Mouse (Mus musculus) lung, adult 2 months (tissue): Measurements from ENCODE around the gene Atg9a.

Experiments
- CTCF ChIP-seq: fragments of 200-500 bp; IDR thresholded peaks from 2 replicates; pipeline ENCODE4 v1.5.1; 2011; ENCODE audit warnings: mild to moderate bottlenecking, low read length, control low read depth; ENCODE audit not compliant: insufficient read depth
- POLR2A ChIP-seq: fragments of 200-500 bp; IDR thresholded peaks from 2 replicates; pipeline ENCODE4 v1.6.1; 2011; ENCODE audit warnings: low read depth, mild to moderate bottlenecking, control low read depth, low read length, borderline replicate concordance; ENCODE audit errors: extremely low read depth

GRCm38 (mm10) chr1:75190577-75190976 lies 1.4 kb downstream of the Atg9a start:
- no peak for TF ChIP-seq CTCF
- TF ChIP-seq POLR2A: no peak
